Mouse (Mus musculus) WW6 (cell line): ENCODE results near the gene Gm10217.

Experiments used
- DNase-seq: peaks from one replicate; pipeline ENCODE4 v3.0.0-alpha.2; 2013; ENCODE audit warnings: low read depth, low spot score

The Gm10217 gene

DNA sequence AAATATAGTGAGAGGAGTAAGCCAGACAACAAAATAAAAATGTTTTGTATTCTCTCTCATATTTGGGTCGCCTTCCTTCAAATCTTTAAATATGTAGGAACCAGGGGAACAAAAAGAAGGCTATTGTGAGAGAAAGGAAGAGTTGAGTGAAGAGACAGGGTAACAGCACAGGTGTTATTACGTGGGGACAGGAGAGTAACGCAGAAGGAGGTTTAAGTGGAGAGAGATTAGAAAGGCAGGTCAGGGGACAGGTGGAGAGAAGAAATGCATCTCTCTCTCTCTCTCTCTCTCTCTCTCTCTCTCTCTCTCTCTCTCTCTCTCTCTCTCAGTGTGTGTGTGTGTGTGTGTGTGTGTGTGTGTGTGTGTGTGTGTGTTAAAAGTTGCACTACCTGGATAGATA is at the start of gene Gm10217:
Gm10217 (plus strand) TSS at position 301 of the 400 bp plus-strand sequence.
- no peak for DNase-seq

DNA sequence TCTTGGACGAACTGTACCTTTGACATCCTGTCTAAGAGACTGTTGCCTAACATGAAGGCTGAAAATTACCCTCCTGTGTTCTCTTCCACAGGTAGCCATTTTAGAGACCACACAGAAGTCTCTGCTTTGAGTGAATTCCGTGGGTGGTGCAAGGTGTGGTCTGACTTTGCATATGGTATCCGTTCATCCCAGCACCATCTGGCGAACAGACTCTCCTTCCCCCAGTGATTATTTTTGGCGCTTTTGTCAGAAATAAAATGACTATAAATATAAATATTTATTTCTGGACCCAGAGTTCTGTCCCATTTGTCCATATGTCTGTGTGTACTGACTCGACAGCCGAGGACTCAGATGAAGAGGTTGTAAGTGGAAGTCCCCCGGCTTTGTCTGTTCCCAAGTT is 39.3 kb upstream of the Gm10217 start:
- DNase-seq: no peak

DNA sequence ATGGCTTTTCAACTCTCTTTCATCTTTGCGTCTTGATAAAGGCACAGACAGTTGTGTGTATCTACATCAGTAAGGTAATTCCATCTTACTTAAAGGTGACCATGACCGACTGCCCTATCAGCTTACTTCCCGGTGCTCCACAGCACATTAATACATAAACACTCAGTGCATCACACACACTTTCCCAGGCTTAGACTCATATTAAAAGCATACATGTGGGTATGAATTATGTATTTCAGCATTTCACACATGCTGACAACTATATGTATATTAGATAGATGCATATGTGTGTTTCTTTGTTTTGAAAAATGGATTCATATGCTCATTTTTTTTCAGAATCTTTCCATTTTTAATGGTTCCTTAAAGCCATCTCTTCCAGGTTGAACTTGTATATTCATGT is 23.8 kb upstream of the Gm10217 start:
- no peak for DNase-seq

DNA sequence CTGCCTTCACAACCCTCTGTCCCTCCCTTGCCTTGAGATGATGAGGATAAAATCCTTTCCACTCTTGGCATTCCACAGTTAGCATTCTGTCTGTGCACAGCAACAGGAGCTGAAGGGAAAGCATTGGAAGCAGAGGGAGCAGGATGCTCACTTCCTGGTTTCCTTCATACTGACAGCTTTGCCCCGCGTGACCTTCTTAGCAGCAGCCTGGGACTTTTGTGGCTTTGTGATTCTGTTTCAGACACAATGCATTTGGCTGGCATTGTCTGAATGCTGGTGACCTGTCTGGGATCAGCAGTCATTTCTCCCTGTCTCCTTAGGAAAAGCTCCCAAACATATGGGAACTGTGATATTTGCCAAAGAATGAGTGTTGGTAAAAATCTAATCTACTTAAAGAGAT is 4.8 kb upstream of the Gm10217 start:
- DNase-seq: no peak

DNA sequence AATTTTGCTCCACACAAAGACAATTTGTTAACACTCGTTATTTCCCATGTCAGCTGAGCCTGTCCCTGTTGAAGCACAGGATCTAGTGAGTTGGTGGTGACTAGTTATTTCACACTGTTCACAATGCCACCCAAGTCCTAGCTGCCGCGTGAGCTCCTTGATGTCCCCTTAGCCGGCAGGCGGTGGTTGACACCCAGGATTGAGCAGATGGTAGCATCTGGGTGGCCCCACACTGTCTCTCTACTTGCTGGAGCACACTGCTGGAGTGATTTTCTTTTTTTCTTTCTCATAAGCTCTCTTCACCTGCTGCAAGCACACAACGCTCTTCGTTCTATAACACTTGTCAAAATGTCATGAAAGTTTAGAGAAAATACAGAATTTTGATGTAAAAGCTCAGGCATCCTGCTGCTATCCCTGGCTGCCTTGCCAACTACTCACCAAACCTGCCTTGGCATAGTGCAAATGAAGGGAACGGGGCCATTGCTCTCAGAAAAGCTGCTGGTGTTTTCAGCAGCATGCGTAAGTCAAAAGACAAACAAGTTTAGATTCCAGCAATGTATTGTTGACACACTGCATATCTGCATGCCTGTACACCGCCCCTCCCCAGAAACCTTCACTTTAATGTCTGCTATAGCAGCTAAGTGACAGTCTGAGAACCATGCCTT is 3.4 kb upstream of the Gm10217 start:
- no peak for DNase-seq

DNA sequence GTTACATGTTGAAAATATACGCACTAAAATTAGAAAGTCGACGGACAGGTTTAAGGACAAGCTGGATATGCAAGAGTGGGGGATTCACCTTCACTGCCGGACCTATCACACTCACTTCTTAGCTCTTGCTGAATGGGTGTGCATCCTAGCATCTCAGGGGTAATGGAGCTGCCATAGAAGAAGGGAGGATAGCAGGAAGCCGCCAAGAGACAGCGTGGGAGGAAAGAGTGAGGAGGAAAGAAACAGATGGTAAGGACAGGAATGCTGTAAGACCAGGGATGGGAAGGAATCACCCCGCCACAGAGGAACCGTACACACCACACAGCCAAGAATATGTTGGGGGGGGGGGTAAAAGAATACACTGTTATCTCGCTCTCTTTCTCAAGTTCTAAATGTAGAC is 1.1 kb downstream of the Gm10217 start:
- DNase-seq: no peak

DNA sequence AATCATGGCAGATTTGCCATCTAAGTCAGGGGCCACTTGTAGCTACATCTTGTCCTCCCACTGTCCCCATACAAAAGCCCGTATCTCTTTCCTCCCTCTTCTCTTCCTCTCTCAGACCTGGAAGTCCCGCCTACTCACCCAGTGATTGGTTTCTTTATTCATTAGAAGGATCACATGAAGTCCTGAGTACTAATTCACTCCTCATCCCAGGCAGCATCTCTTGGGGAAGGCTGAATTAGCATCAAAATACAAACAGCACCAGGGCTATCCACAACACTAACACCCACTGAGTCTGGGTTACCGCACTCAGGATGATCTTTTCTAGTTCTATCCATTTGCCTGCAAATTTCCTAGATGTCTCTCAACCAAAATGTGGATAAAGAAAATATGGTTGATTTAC is 4.0 kb downstream of the Gm10217 start:
- DNase-seq: no peak

DNA sequence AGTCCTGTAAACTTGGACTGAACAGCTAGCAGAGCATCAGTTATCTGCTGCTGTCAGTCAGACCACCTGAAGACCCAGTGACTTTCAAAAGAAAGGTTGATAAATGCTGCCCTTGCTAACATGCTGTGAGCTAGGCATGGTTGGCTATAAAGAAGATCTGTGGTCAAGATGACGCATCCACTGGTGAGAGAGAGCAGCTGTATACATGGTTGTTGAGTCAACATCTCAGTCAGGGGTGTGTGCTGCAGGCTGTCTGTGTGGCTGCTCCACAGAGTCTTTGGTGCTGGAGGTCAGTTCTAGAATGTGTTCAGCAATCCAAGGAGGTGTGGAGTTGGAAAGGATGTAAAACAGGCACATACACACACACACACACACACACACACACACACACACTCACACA is 12.2 kb downstream of the Gm10217 start:
- DNase-seq: no peak

DNA sequence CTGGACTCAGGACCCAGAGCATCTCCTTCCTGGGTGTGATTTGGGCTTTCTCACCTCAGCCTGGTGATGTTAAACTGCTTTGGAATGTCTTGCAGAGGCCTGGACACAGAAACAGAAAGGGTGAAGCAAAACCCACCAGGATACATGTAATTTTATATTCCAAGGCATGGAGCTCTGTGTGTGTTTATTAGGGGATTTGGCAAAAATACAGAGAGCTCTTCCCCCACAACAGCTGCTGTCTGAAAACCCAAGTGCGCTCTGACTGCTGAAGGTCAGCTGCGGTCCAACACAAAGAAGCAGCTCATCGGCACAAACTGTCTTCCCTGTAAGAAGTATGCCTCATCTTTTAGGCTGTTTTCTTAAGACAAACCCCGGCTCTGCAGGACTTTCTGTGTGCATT is 15.9 kb downstream of the Gm10217 start:
- no peak for DNase-seq

DNA sequence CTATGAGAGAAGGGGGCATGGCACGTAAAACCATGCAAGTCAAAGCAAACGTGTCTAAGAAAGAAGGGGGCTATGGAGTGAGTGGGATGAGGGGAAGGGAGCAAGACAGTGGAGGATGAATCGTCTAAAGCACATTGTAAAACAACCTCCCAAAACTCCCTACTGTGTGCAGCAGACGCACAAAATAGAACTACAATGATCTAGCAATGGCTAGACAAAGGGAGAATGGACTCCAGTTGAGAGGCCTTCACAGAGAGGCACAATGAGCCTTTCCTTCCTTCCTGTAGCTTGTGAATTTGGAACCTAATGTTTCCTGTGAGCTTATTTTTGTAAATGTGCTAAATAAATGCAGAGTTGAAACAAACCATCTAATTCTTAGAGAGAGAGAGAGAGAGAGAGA is 22.7 kb downstream of the Gm10217 start:
- DNase-seq: no peak

DNA sequence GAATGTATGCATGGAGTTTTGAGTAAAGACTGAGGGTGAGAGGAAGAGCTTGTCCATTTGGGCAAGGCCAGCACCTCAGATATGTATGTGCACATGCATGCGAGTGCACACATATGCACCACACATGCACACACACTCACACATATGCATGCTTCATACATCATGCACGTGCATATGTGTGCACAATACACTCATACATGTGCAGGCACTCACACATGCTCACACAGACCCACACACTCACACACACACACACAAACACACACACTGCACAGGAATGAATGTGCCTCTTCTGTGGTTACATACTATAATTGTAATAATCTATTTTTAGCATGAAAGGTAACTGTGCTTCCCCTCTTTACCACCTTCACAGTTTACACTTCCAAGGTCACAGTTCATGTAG is 35.1 kb downstream of the Gm10217 start:
- DNase-seq: no peak

DNA sequence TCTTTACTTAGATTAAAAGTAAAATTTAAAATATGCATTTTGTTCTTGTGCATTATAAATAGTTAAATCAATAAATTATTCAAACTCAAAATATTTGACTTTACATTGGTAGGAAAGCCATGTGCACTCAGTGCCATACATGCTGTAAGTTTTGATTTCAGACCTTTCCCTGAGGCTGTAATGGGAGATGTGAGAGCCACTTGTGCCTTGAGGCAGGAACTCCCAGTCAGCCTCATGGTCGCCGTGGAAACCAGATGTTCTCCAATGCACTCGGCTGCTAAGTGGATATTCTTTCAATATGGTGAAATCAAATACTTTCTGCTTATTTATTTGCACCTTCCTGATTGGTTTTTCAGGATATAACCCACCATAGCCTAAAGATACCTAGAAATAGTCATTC is 35.6 kb downstream of the Gm10217 start:
- no peak for DNase-seq
